Mouse (Mus musculus) kidney, postnatal 4 days (tissue): ENCODE data around the gene Lrch3.
"Not testable (repeated sequence)": the region's sequence is repeated elsewhere in the genome, so short reads cannot be mapped to it uniquely, and the experiment has no call there.

Experiments used
- DNase-seq, 2 experiments: peaks; one replicate each; pipeline ENCODE4 v3.0.0; 2021; ENCODE audit warnings: mixed read lengths in 2 of 2

The Lrch3 gene

GRCm38 (mm10) chr16:33005216-33005615 lies 91.3 kb downstream of the Lrch3 start:
- DNase-seq: peak; percentile 19 to 39

DNA sequence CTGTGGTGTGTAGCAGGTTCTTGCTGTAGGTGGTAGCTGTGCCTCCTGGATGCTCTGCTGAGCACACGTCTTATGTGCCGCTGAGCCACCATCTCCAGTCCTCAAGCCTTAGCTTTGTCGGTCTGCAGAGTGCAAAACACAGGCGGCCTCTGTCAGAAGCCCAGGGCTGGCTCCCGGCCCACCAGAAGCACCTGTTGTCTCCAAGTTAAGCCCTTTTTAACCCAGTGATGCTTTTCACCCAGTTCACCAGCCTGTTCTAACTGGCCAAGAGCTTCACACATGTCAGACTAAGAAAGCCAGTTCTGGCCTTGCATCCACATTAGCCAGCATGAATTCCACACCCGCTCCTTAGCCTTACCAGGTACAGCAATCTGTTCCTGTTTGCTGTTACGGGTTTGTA lies 93.0 kb downstream of the Lrch3 start:
- DNase-seq: no peak

DNA sequence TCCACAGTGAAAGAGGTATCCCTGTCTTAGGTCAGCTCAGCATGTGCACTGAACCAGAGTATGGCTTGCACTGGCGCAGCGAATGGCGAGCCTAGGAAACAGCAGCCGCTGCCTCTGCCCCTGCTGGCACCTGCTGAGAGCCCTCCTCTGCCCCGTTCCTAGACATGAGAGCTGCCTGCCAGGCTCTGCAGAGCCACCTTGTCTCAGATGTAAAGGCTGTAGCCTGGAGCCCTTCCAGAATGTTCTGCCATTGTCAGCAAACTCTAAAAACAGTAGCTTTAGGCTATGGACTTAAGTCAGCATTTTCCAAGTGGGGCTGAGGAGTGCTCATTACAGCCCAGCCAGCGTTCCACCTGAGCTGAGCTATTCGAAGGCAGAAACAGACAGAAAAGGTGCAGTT lies 93.5 kb downstream of the Lrch3 start:
- DNase-seq: peak; percentile 29 to 52

GRCm38 (mm10) chr16:33010166-33010565 lies 96.3 kb downstream of the Lrch3 start:
- no peak for DNase-seq

GRCm38 (mm10) chr16:33013801-33014200 lies 99.9 kb downstream of the Lrch3 start:
- DNase-seq: no peak

- no peak for DNase-seq
Measured at GRCm38 (mm10) chr16:33014921-33015320, 101.0 kb downstream of the Lrch3 start.

GRCm38 (mm10) chr16:33015396-33015907 lies 101.6 kb downstream of the Lrch3 start:
- DNase-seq: no peak

DNA sequence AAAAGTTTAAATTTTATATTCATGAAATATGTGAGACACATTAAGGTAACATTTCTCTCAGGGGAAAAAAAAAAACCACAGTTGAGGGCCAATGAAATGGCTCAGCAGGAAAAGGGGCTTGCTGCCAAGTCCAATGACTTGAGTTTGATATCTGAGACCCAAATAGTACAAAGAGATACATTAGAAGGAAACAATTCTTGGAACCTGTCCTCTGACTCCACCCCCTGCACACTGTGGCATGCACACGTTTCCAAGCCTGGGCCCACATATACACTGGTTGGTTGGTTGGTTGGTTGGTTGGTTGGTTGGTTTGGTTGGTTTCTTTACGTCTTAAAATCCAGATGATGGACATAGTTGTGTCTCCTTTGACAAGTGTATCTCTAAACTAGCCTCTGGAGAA lies 102.1 kb downstream of the Lrch3 start:
- no peak for DNase-seq

GRCm38 (mm10) chr16:33017677-33018349 lies 103.9 kb downstream of the Lrch3 start:
- no peak for DNase-seq

GRCm38 (mm10) chr16:33019117-33019770 lies 105.3 kb downstream of the Lrch3 start:
- DNase-seq: peak; percentile 33 to 61

DNA sequence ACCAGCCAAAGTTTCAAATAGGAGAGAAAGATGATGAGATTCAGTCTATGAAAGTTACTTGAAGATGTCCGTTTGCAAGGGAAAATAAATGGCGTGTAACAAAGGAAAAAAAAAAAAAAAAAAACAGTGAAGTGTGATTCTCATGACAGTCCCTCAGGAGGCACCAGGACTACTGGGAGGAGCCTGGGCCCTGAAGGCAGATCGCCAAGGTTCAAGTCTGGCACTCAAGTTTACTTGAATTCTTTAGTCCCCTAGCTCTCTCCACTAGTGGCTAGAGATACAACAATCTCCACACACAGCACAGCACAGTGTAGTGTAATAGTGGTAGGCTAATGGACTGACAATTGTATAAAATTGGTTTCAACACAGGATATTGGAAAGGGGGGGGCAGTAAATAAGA lies 107.5 kb downstream of the Lrch3 start:
- DNase-seq: no peak

DNA sequence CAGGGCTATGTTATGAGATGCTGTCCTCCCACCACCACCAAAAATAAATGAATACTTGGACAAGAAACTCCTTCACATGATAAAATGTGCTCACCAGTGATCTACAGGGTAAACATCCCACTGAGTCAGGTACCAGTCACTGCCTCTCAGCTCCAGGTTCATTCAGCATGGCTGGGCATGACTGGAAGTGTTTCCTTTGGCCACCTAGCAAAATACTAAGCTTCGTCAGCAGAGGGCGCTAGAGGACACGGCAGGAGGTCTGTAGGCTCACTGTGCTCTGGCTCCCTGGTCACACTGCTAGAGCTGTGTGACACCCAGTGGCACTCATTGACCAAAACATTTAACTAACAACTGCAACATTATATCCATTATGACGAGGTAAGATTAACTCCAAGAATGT lies 109.8 kb downstream of the Lrch3 start:
- peak; percentile 92 for DNase-seq

GRCm38 (mm10) chr16:33024456-33025104 lies 110.7 kb downstream of the Lrch3 start:
- DNase-seq: no peak

GRCm38 (mm10) chr16:33026357-33026756 lies 112.5 kb downstream of the Lrch3 start:
- DNase-seq: no peak

- DNase-seq: no peak
Measured at GRCm38 (mm10) chr16:33036006-33036405, 122.1 kb downstream of the Lrch3 start.

DNA sequence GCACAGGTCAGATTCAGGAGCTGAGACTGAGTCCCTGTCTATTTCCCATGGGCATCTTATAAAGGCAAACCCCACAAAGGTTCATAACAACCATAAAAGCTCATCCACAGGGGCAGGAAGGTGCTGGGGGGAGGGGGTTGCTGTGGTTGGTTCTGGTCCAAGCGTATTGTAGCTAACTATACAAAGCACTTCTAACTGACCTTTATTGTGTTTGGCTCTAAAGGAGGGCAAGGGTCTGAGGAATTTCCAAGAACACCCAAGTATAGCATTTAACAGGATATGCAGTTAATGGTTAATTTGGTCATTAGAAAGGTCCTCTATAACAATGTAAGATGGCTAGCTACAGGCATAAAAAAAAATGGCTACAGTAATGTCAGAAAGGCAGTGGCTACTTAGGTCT lies 128.8 kb downstream of the Lrch3 start:
- peak in 1 of 2 experiments; percentile 22 for DNase-seq

DNA sequence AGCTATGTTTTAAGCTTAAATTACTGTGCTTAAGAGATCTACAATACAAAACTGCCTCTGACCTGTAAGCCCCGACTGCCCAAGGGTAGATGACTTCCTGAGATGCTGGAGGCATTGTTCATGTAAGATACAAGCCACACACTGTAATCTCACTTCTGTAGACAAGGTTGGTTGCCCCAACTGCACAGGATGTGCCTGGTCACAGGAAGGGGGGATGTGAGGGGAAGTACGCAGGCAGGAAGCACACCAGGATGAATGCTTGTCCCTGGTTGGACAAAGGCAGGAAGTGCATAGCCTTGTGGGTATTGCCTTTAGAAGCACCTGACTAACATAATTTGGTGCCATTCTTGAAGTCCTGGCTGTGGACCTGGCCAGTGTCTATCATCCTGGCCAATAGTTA lies 129.4 kb downstream of the Lrch3 start:
- DNase-seq: no peak

GRCm38 (mm10) chr16:33048004-33048403 lies 134.1 kb downstream of the Lrch3 start:
- DNase-seq: no peak

GRCm38 (mm10) chr16:33048686-33049085 lies 134.8 kb downstream of the Lrch3 start:
- no peak for DNase-seq

DNA sequence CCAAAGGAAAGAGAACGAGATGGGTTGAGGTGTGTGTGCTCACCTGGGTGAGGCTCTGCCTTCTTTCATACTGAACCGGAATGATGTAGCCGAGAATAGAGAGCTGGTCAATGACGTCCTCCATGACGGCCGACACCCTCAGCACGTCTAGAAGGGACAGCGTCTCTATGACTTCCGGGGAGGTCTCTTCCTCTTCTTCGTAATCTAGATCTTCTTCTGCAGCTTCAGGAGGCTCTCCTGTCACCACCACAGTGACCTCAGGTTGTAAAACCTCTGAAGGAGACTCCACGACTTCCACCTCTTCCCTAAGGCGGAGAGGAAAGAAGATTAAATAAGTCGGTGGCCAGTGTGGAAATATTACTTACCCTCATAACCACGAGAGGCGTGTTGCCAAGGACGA lies 135.9 kb downstream of the Lrch3 start:
- no peak for DNase-seq

DNA sequence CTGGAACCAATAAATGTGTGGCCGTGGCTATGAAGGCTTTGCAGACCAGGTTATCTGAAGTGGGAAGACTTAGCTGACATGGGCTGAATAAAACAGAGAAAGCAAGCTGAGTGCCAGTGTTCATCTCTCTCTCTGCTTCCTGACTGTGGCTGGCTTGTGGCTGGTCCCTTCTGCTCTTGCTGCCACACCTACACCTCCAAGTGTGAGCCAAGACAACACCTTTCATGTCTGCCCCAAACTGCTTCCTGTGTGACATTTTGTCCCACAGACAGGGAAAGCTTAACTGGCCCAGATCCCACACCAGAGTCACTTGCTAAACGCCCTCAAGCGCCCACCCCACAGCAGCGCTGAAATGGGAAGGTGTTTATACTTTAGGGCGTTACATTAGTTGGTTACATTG lies 139.2 kb downstream of the Lrch3 start:
- no peak for DNase-seq

DNA sequence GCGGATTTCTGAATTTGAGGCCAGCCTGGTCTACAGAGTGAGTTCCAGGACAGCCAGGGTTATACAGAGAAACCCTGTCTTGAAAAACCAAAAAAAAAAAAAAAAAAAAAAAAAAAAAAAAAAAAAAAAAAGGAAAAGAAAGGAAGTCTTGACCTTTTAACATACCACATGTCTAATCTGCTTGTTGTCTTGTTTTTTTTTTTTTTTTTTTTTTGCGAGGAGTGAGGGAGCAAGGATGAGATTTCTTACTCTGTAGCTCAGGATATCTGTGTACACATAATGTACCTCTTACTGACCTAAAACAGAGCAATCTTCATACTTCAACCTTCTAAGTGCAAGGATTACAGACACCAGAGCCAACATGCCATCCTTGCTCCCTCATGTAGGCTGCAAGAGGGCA lies 141.0 kb downstream of the Lrch3 start:
- not testable (repeated sequence) for DNase-seq

- peak in 1 of 2 experiments; percentile 29 for DNase-seq
Measured at GRCm38 (mm10) chr16:33055655-33056054, 141.8 kb downstream of the Lrch3 start.
